Mouse (Mus musculus): ENCODE measurements around the gene Harbi1. TPM values are rescaled to one million over a fixed set of nuclear protein-coding genes. Genes with fewer than 3 reads are reported as not detected.

Harbi1 gene
- polyA plus RNA-seq, 1 experiment from 2014 or later: 19.5 TPM

- 79% methylated on average over 8 of the region's 8 CpGs for WGBS
- no peak for ATAC-seq (ENCODE audit: low read depth)
These were observed 26.7 kb upstream of the Harbi1 start for GRCm38 (mm10) chr2:91683919-91684318.

GRCm38 (mm10) chr2:91689452-91689851, 21.2 kb upstream of the Harbi1 start:
- WGBS: 81% methylated on average over 7 of the region's 7 CpGs
- Histone ChIP-seq H3K4me3 (no peak overlapping the region), H3K27me3 (no peaks in the 10 kb centered on the region), H3K4me1 (replicated peaks) (no peaks in the 10 kb centered on the region), H3K9me3 (no peaks in the 10 kb centered on the region), H3K4me2 (no peak overlapping the region), H3K9ac (no peak overlapping the region), H3K36me3 (peaks cover 79% of the 10 kb centered on the region), H3K27ac (replicated peaks) (no peak overlapping the region)
- ATAC-seq (ENCODE audit: low read depth): no peak

More at GRCm38 (mm10) chr2:91683919-91684318, 26.7 kb upstream of the Harbi1 start:
- H3K36me3 ChIP-seq: peaks cover 88% of the 10 kb centered on the region
- H3K9me3 ChIP-seq: no peaks in the 10 kb centered on the region
- no peak overlapping the region for H3K4me3 ChIP-seq
- no peak overlapping the region for H3K27ac ChIP-seq (replicated peaks)
- H3K9ac ChIP-seq: no peak overlapping the region
- no peak overlapping the region for H3K4me2 ChIP-seq
- H3K27me3 ChIP-seq: no peaks in the 10 kb centered on the region
- H3K4me1 ChIP-seq (replicated peaks): no peaks in the 10 kb centered on the region

DNA sequence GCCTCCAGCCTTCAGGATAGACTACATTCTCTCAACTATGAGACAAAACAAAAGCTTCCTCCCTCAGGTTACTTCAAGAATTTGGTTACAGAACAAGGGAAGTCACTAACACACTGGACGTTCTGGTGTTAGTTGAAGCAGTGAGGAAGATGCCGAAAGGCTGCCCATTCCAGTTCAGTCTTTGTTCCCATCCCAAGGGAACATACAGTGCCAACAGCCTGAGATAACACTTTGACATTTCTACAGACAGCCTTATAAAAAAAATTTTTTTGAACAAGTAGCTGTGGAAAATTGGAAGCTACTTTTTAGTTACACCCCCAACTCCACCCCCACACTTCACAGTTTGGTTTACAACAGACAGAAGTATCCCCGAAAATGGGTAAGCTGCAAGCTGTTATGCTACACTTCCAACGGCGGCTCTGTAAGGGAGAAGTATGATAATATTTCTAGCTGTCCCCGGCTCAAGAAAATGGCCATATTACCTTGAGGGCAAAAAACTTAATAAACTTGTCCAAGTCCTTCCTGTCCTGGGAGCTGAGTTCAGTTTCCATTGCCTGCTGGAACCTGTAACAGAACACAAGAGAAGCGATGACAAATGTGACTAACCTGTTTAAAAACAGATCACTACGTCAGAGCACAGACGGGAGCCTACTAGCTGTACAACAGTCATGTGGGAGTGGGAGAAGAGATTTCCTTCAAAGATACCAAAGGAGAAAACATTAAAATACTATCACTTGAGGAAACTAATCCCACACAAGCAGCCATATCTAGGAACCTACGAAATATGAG, 15.0 kb upstream of the Harbi1 start:
- 93% methylated on average over 10 of the region's 10 CpGs for WGBS
- no peaks in the 10 kb centered on the region for H3K9me3 ChIP-seq
- peaks cover 37% of the 10 kb centered on the region for H3K36me3 ChIP-seq
- H3K4me1 ChIP-seq (replicated peaks): no peaks in the 10 kb centered on the region
- H3K4me2 ChIP-seq: no peak overlapping the region
- no peak overlapping the region for H3K9ac ChIP-seq
- ATAC-seq (ENCODE audit: low read depth): no peak
- H3K27me3 ChIP-seq: no peaks in the 10 kb centered on the region
- H3K27ac ChIP-seq (replicated peaks): no peak overlapping the region
- H3K4me3 ChIP-seq: no peak overlapping the region

- peaks cover 34% of the 10 kb centered on the region for H3K36me3 ChIP-seq
- H3K27ac ChIP-seq (replicated peaks): no peak overlapping the region
- no peak for ATAC-seq (ENCODE audit: low read depth)
- no peaks in the 10 kb centered on the region for H3K9me3 ChIP-seq
- WGBS: 84% methylated on average over 1 of the region's 1 CpGs
- H3K27me3 ChIP-seq: no peaks in the 10 kb centered on the region
- H3K9ac ChIP-seq: no peak overlapping the region
- H3K4me2 ChIP-seq: no peak overlapping the region
- no peak overlapping the region for H3K4me3 ChIP-seq
- H3K4me1 ChIP-seq (replicated peaks): no peaks in the 10 kb centered on the region
These were observed 14.4 kb upstream of the Harbi1 start for GRCm38 (mm10) chr2:91696225-91696590.

DNA sequence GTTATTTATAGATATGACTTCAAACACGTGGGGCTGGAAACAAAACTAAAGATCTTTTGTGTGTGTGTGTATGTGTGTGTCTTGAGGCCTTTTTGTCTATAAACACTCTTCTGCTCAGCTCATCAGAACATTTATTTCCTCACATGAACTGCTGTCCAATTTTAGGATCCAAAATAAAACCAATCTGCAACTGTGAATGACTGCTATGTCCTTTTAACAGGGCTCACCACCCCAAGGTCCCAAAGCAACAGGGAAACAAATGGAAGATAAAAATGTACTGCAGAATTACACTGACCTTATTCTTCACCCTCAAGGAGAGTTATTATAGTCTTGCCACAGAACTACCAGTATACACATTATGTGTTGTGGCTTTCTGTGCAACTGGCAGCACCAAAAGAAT, 11.4 kb upstream of the Harbi1 start:
- no peak for ATAC-seq (ENCODE audit: low read depth)
- Histone ChIP-seq H3K9me3 (no peaks in the 10 kb centered on the region), H3K27ac (replicated peaks) (no peak overlapping the region), H3K36me3 (peaks cover 14% of the 10 kb centered on the region), H3K4me3 (no peak overlapping the region), H3K4me1 (replicated peaks) (no peaks in the 10 kb centered on the region), H3K27me3 (no peaks in the 10 kb centered on the region), H3K9ac (no peak overlapping the region), H3K4me2 (no peak overlapping the region)
- 80% methylated on average over 1 of the region's 1 CpGs for WGBS

GRCm38 (mm10) chr2:91701366-91701765, 9.3 kb upstream of the Harbi1 start:
- 93% methylated on average over 2 of the region's 2 CpGs for WGBS
- Histone ChIP-seq H3K4me2 (no peak overlapping the region), H3K27me3 (no peaks in the 10 kb centered on the region), H3K9me3 (no peaks in the 10 kb centered on the region), H3K4me3 (no peak overlapping the region), H3K9ac (no peak overlapping the region), H3K36me3 (no peaks in the 10 kb centered on the region), H3K27ac (replicated peaks) (no peak overlapping the region), H3K4me1 (replicated peaks) (no peaks in the 10 kb centered on the region)
- no peak for ATAC-seq (ENCODE audit: low read depth)

- Histone ChIP-seq H3K36me3 (no peaks in the 10 kb centered on the region), H3K4me3 (no peak overlapping the region), H3K9me3 (no peaks in the 10 kb centered on the region), H3K9ac (no peak overlapping the region), H3K27me3 (no peaks in the 10 kb centered on the region), H3K4me1 (replicated peaks) (peaks cover 11% of the 10 kb centered on the region), H3K27ac (replicated peaks) (no peak overlapping the region), H3K4me2 (no peak overlapping the region)
- 90% methylated on average over 6 of the region's 6 CpGs for WGBS
- no peak for ATAC-seq (ENCODE audit: low read depth)
These were observed 4.9 kb upstream of the Harbi1 start for GRCm38 (mm10) chr2:91705736-91706135.

GRCm38 (mm10) chr2:91706456-91706855, 4.2 kb upstream of the Harbi1 start:
- no peak for ATAC-seq (ENCODE audit: low read depth)
- Histone ChIP-seq H3K4me2 (no peak overlapping the region), H3K27ac (replicated peaks) (no peak overlapping the region), H3K4me3 (no peak overlapping the region), H3K9ac (no peak overlapping the region), H3K36me3 (no peaks in the 10 kb centered on the region), H3K27me3 (no peaks in the 10 kb centered on the region), H3K4me1 (replicated peaks) (peaks cover 15% of the 10 kb centered on the region), H3K9me3 (no peaks in the 10 kb centered on the region)

GRCm38 (mm10) chr2:91708361-91708760, 2.3 kb upstream of the Harbi1 start:
- Histone ChIP-seq H3K9me3 (no peaks in the 10 kb centered on the region), H3K9ac (no peak overlapping the region), H3K4me1 (replicated peaks) (peaks cover 29% of the 10 kb centered on the region), H3K36me3 (no peaks in the 10 kb centered on the region), H3K4me3 (no peak overlapping the region), H3K27me3 (no peaks in the 10 kb centered on the region), H3K27ac (replicated peaks) (no peak overlapping the region), H3K4me2 (no peak overlapping the region)
- 91% methylated on average over 6 of the region's 6 CpGs for WGBS
- ATAC-seq (ENCODE audit: low read depth): no peak

DNA sequence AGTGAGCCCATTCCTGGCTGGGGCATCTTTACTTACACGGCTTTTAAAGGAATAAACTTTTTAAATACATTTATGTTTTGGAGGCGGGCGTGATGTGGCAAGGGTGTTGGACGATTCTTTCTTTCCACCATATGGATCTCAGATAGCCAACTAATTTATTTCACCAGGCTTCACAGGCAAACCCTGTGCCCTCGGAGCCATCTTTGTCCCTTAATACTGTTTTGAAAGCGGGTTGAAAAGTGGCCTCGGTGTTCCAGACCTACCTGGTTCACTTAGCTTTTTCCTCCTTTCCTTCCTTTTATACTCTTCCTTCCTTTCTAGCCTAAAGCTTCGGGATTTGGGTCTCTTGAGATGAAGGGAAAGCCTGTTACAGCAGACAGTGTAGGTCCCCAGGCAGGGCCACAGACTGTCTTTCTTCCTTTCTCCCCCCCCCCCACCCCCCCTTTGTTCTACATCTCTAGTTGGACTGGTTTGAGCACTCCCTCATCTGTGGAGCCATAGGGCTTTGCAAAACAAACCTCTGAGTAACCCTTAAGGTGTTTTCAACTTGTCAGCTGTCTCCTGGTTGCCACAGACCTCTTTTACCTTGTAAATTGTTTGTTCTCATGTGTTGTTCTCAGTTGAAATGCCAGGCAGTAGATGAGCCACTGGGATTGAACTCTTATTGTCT, 739 bp downstream of the Harbi1 start:
- peaks cover 32% of the 10 kb centered on the region for H3K4me1 ChIP-seq (replicated peaks)
- 7% methylated on average over 8 of the region's 8 CpGs for WGBS
- H3K27me3 ChIP-seq: no peaks in the 10 kb centered on the region
- no peaks in the 10 kb centered on the region for H3K9me3 ChIP-seq
- H3K9ac ChIP-seq: peak overlapping the region; percentile 88
- peak overlapping the region; percentile 97 for H3K4me3 ChIP-seq
- no peak for ATAC-seq (ENCODE audit: low read depth)
- H3K4me2 ChIP-seq: peak overlapping the region; percentile 95
- H3K27ac ChIP-seq (replicated peaks): peak overlapping the region; percentile 73
- 0 out of 2 replicates have a peak, but pooled peaks cover 3% of the 10 kb centered on the region for H3K36me3 ChIP-seq

DNA sequence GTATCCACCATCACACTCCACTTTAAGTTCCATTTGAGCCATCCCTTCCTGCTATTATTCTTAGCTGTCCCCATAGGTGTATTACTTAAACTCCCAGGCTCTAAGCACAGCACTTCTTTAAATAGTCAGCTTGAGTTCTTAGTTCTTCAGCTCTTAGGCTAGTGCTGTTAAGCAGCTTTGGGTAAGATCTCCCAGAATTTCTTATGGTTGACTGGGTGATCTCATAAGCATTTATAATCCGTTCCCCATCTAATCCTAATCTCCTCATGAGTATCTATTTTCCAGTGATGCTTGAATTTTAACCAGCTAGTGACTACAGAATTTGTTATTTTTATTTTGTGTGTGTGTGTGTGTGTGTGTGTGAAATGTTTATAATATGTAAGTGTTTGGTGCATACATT, 4.3 kb downstream of the Harbi1 start:
- H3K4me3 ChIP-seq: no peak overlapping the region
- H3K9me3 ChIP-seq: no peaks in the 10 kb centered on the region
- H3K27ac ChIP-seq (replicated peaks): no peak overlapping the region
- H3K4me2 ChIP-seq: no peak overlapping the region
- no peak for ATAC-seq (ENCODE audit: low read depth)
- 97% methylated on average over 1 of the region's 1 CpGs for WGBS
- peak overlapping the region; percentile 5; the same call in 1 of the 2 replicates for H3K9ac ChIP-seq
- no peaks in the 10 kb centered on the region for H3K27me3 ChIP-seq
- H3K4me1 ChIP-seq (replicated peaks): peaks cover 21% of the 10 kb centered on the region
- 0 out of 2 replicates have a peak, but pooled peaks cover 9% of the 10 kb centered on the region for H3K36me3 ChIP-seq

DNA sequence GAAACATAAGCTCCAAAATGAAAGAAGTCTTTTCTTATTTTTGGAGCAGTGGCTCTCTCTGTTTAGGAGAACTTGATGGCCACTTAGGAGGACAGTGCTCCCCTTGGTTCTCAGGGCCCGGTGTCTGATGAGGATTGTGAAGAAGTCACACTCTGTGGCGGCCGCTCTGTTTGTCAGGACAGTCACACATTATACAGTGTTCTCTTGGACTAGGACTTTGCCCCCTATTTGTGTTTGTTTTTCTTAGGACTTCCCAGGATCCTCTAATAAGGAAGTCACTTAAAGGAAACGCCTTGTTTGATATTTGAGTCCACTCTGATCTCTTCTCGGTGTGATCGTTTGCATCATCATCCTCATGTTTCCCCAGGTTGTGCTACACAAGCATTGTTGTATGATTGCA, 7.6 kb downstream of the Harbi1 start:
- no peak overlapping the region for H3K4me3 ChIP-seq
- no peak overlapping the region for H3K9ac ChIP-seq
- no peak overlapping the region for H3K4me2 ChIP-seq
- no peak overlapping the region for H3K27ac ChIP-seq (replicated peaks)
- no peaks in the 10 kb centered on the region for H3K27me3 ChIP-seq
- peaks cover 20% of the 10 kb centered on the region for H3K36me3 ChIP-seq
- no peak for ATAC-seq (ENCODE audit: low read depth)
- peaks cover 3% of the 10 kb centered on the region; the same call in 1 of the 2 replicates for H3K4me1 ChIP-seq (replicated peaks)
- no peaks in the 10 kb centered on the region for H3K9me3 ChIP-seq
- WGBS: 90% methylated on average over 6 of the region's 6 CpGs

Data from neural tube, embryonic 13.5 days (tissue).